Mouse (Mus musculus) ES-Bruce4 (cell line): ENCODE data around the gene Rptor. TPM values are rescaled to one million over a fixed set of nuclear protein-coding genes. Genes with fewer than 3 reads are reported as not detected.

Experiments used
- H3K27ac ChIP-seq: 2 replicates; pipeline ENCODE4 v1.5.1; 2012; ENCODE audit warnings: low read length, inconsistent platforms; ENCODE audit not compliant: insufficient read depth
- H3K27me3 ChIP-seq: 2 replicates; pipeline ENCODE4 v1.6.1; 2012; ENCODE audit warnings: mild to moderate bottlenecking, low read length, inconsistent platforms; ENCODE audit not compliant: control insufficient read depth, poor library complexity, insufficient read depth, severe bottlenecking
- H3K36me3 ChIP-seq: 2 replicates; pipeline ENCODE4 v1.6.1; 2012; ENCODE audit warnings: inconsistent platforms, mild to moderate bottlenecking, low read length, moderate library complexity; ENCODE audit not compliant: control insufficient read depth, poor library complexity, insufficient read depth, severe bottlenecking
- H3K4me1 ChIP-seq: one replicate; pipeline ENCODE4 v1.8.1; 2011; ENCODE audit warnings: low read length; ENCODE audit not compliant: control insufficient read depth, insufficient read depth
- H3K4me3 ChIP-seq: 2 replicates; pipeline ENCODE4 v1.5.1; 2011; ENCODE audit warnings: low read depth, mild to moderate bottlenecking, low read length
- H3K9ac ChIP-seq: 2 replicates; pipeline ENCODE4 v1.6.1; 2012; ENCODE audit warnings: low read depth, mild to moderate bottlenecking, inconsistent platforms; ENCODE audit not compliant: poor library complexity, severe bottlenecking
- H3K9me3 ChIP-seq: replicated peaks from 2 replicates; pipeline ENCODE4 v1.6.1; 2012; ENCODE audit warnings: mild to moderate bottlenecking, low read length, inconsistent platforms; ENCODE audit not compliant: control insufficient read depth, poor library complexity, insufficient read depth, severe bottlenecking
- CTCF ChIP-seq: IDR thresholded peaks from one replicate; pipeline ENCODE4 v1.8.1; 2011; ENCODE audit warnings: low read depth, low read length
- EP300 ChIP-seq: IDR thresholded peaks from 2 replicates; pipeline ENCODE4 v1.6.1; 2011; ENCODE audit warnings: low read depth, low read length; ENCODE audit not compliant: insufficient read depth
- POLR2A ChIP-seq: IDR thresholded peaks from one replicate; pipeline ENCODE4 v1.8.1; 2011; ENCODE audit warnings: low read length; ENCODE audit not compliant: insufficient read depth
- polyA plus RNA-seq: library from polyadenylated mRNA; stranded (reverse); fragments of >200 nt; gene quantifications from 2 replicates; pipeline ENCODE4 v1.2.4, GENCODE M21; 2011; ENCODE audit warnings: low read depth; ENCODE audit not compliant: missing spikeins, insufficient read depth, insufficient read length

Rptor gene
- polyA plus RNA-seq, 1 experiment, result 41.5 TPM

DNA sequence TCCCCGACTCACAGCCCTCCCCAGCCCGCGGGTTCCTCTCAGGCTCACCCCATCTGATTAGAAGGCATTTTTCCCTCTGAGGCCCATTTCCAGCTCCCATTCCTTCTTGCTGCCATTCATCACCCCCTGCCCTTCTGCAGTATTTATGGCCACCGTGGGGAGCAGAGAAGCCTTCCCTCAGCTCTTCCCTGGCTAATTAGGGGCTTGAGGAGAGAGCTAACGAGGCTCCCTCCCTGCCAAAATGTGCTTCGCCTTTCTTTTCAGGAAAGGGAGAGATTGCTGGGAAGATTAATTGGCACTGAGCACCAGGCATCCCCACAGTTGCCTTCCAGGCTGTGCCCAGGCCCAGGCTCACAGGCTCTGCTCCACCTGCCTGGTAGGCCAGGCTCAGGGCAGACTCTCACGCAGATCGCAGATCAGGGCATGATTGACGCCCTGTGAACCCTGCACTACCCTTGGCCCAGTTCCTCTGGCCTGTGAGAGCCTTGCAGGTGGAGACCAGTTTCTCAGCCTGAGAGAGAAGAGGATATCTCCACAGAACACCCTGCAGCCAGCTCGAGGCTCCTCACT is 291.0 kb downstream of the Rptor start:
- Histone ChIP-seq H3K9me3 (no peaks in the 10 kb centered on the region), H3K27ac (no peak overlapping the region), H3K4me1 (no peaks in the 10 kb centered on the region), H3K36me3 (no peaks in the 10 kb centered on the region), H3K9ac (no peak overlapping the region), H3K4me3 (no peak overlapping the region), H3K27me3 (no peaks in the 10 kb centered on the region)
- TF ChIP-seq POLR2A (no peak), EP300 (no peak), CTCF (no peak)

DNA sequence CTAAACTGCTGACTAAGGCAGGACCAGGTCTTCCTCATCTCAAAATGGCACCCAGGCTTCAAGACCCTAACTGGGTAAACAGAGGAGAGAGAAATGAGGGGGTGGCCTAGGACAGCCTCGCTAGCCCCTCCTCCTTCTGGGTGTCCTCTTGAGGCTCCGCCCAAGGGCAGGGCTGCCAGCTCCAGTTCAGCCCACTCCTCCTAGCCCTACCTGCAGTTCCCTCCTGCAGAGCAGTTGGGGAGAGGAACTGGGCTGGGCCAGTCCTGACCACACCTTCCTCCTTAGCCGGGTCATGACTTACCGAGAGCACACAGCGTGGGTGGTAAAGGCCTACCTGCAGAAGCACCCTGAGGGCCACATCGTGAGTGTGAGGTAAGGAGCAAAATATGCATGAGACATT is 291.9 kb downstream of the Rptor start:
- Histone ChIP-seq H3K4me3 (no peak overlapping the region), H3K27me3 (no peaks in the 10 kb centered on the region), H3K9me3 (no peaks in the 10 kb centered on the region), H3K4me1 (no peaks in the 10 kb centered on the region), H3K9ac (no peak overlapping the region), H3K27ac (no peak overlapping the region), H3K36me3 (no peaks in the 10 kb centered on the region)
- TF ChIP-seq POLR2A, result no peak
- TF ChIP-seq CTCF, result no peak
- TF ChIP-seq EP300, result no peak

DNA sequence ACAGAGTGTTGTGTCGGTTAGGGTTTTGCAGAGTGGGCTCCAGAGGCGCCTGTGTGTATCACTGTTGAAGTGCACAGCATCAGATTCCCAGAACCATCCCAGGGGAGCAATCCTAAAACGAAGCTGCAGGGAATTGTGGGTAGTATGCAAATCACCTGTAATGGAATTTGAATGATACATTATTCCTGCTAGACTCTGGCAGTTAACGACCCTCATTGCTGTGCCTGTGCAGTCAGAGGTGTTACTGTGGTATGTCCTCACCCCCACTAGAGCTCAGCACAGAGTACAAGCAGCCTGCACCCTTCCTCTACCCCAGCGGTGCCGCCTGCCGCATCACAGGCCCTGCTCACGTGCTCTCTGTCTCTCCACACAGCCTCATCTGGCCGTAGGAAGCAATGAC is 294.3 kb downstream of the Rptor start:
- H3K27ac ChIP-seq, result no peak overlapping the region
- H3K36me3 ChIP-seq, result no peaks in the 10 kb centered on the region
- TF ChIP-seq EP300, result no peak
- TF ChIP-seq POLR2A, result no peak
- no peak for TF ChIP-seq CTCF
- H3K4me3 ChIP-seq, result 0 out of 2 replicates have a peak overlapping the region, but pooled peaks have one; percentile 7
- H3K4me1 ChIP-seq, result no peaks in the 10 kb centered on the region
- no peaks in the 10 kb centered on the region for H3K9me3 ChIP-seq
- H3K9ac ChIP-seq, result no peak overlapping the region
- no peaks in the 10 kb centered on the region for H3K27me3 ChIP-seq

DNA sequence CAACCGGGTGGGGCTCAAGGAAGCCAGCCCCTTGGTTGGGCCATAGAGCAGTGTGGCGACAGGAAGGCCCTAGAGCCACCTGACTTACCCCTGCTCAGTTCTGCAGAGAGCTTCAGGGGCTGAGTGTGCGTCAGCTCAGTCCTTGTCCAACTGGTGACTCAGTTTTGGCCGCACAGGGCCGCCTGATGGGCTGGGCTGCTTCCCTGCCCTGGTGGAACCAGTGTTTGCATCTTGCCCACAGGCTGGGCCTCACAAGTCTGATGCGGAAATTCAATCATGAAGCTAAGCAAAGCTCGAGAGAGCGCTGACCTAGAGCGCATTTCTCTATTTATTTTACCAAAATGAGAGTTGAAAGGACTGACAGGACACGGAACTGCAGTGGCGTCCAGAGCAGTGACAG is 296.3 kb downstream of the Rptor start:
- Histone ChIP-seq H3K36me3 (no peaks in the 10 kb centered on the region), H3K27ac (no peak overlapping the region)

DNA sequence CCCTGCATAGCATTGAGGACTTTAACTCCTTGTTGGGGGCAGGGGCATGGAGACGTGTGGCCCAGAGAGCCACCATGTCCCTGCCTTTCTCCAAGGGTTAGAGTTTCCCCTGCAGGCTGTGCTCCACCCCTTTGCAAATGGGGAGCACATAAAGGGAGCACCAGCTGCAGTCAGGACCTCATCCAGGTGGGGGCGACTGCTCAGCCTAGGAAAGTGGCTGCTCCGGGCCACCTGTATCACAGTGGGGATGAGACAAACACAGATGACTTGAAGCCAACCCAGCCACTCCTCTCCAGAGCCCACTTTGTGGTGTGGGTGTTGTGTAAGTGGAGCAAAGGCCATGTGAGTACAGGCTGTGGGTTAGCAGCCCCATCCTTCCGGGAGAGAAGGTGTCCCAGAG is 298.5 kb downstream of the Rptor start:
- Histone ChIP-seq H3K9me3 (no peaks in the 10 kb centered on the region), H3K36me3 (no peaks in the 10 kb centered on the region), H3K27me3 (no peaks in the 10 kb centered on the region), H3K4me1 (no peaks in the 10 kb centered on the region), H3K9ac (no peak overlapping the region), H3K4me3 (no peak overlapping the region), H3K27ac (no peak overlapping the region)
- TF ChIP-seq CTCF (no peak), EP300 (no peak), POLR2A (no peak)

More for the DNA sequence above, 296.3 kb downstream of the Rptor start:
- Histone ChIP-seq H3K4me3 (no peak overlapping the region), H3K27me3 (no peaks in the 10 kb centered on the region), H3K4me1 (no peaks in the 10 kb centered on the region), H3K9me3 (no peaks in the 10 kb centered on the region), H3K9ac (no peak overlapping the region)
- TF ChIP-seq CTCF (no peak), POLR2A (no peak), EP300 (no peak)

DNA sequence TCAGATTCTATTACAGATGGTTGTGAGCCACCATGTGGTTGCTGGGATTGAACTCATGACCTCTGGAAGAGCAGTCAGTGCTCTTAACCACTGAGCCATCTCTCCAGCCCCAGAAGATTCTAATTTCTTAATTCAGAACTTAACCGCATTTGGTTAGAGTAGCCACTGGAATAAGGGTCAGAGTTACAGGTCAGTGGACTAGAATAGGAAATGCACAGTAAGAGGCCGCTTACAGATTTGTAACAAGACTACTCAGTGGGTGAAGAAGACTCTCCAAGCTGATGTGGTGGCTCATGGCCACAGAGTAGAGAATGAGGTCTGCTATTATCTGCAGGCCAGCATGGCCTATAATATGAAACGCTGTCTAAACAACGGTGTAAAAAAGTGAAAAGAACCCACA is 300.2 kb downstream of the Rptor start:
- Histone ChIP-seq H3K4me3 (no peak overlapping the region), H3K36me3 (no peaks in the 10 kb centered on the region), H3K9ac (no peak overlapping the region), H3K4me1 (no peaks in the 10 kb centered on the region), H3K27ac (no peak overlapping the region), H3K9me3 (no peaks in the 10 kb centered on the region), H3K27me3 (no peaks in the 10 kb centered on the region)
- TF ChIP-seq EP300, result no peak
- TF ChIP-seq CTCF, result no peak
- no peak for TF ChIP-seq POLR2A
